Mouse (Mus musculus): Measurements from ENCODE around the gene Atl2.

- TF ChIP-seq CTCF (IDR thresholded peaks at IDR 0.05; ENCODE audit: low read depth) (no peak), EP300 (IDR thresholded peaks at IDR 0.05; ENCODE audit: low read depth) (no peak)
These were observed 24.4 kb upstream of the Atl2 start for GRCm38 (mm10) chr17:79920355-79920754.
